Mouse (Mus musculus): ENCODE data around the gene 1700037H04Rik.
A peak's percentile ranks its signal among the peaks of the same experiment; 100 is the strongest.

Gene 1700037H04Rik

GRCm38 (mm10) chr2:131159938-131160581 lies at the start of gene 1700037H04Rik:
1700037H04Rik (minus strand) TSS chr2:131160081.
- peak; percentile 92 for DNase-seq (ENCODE audit: low spot score)

DNA sequence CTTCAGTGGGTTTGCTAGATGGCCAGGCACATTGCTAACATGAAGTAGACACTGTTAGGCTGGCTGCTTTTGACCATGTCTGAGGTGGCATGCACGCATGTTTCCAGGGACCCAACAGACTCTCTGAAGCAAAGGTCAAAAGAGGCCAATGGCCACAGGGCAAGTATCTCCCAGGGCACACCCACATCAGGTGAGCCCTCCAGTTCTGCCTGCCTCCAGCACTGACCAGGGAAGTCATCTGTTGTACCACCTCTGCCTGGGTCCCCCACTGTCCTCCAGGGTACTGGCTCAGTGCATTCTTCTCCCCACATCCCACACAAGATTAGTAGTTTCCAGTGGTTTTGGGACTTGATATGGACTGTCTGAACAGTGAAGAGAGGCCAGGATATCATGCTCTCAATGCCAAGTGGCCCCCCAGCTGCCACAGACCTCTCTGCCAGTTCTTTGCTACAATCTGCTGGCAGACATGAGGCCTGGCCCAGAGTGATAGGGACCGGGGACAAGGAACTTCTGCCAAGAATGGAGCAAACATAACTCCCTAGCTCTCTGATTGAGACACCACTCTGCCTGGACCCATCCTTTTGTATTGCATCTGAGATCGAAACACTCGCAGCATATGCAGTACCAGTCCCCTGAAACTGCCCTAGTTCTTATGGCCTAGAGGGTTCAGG lies 49.4 kb upstream of the 1700037H04Rik start:
- DNase-seq (ENCODE audit: low spot score): peak; percentile 53

DNA sequence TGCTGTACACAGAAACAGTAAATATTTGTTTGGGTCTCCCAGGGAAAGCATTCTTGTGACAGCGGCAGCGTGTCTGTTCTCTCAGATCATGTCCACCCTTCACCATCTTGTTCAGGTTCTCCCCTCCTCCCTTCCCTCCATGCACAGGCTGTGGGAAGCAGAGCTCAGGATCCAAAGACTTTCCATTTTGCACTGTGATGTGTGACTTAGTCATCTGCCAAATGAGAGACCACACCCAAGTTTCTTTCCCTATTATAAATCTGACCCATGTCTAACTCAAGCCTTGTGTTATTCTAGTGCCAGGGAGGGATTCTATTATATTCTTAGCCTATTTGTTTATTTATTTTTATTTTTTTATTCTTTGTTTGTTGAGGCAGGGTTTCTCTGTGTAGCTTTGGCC lies 48.5 kb upstream of the 1700037H04Rik start:
- no peak for DNase-seq (ENCODE audit: low spot score)

- no peak for DNase-seq (ENCODE audit: low spot score)
Measured at GRCm38 (mm10) chr2:131206778-131207177, 46.9 kb upstream of the 1700037H04Rik start, which contains the start of gene Ap5s1. Ap5s1 (plus strand) TSS chr2:131207078.

- DNase-seq (ENCODE audit: low spot score): peak; percentile 57
Measured at GRCm38 (mm10) chr2:131205521-131206182, 45.8 kb upstream of the 1700037H04Rik start.

DNA sequence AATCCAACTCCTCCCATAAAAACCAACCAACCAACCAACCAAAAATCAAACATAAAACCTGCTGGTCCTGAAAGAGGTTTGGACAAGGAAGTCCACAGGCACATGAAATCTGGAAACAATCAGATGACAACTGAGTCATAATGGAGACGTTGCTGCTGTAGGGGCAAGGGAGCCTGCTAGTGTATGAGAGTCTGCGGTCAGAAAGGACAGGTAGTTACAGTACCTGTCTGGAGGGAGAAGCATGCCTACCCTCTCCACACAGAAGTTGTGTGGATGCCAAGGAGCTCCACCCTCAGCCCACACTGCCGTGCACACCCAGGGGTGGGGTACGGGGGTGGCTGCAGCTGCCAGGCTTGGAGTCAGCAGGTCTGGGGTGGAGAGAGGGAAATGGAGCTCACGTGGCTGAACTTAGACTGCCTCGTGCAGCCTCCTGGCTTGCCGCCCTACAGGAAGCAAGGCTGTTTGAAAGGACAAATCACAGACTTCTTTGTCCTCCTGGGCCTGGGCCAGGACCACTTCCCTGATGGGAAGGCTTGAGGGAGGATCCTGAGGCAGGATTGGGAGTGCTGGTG lies 44.6 kb upstream of the 1700037H04Rik start:
- peak; percentile 35 for DNase-seq (ENCODE audit: low spot score)

GRCm38 (mm10) chr2:131203816-131204409 lies 44.0 kb upstream of the 1700037H04Rik start:
- no peak for DNase-seq (ENCODE audit: low spot score)

- DNase-seq (ENCODE audit: low spot score): no peak
Measured at GRCm38 (mm10) chr2:131201262-131201661, 41.4 kb upstream of the 1700037H04Rik start.

DNA sequence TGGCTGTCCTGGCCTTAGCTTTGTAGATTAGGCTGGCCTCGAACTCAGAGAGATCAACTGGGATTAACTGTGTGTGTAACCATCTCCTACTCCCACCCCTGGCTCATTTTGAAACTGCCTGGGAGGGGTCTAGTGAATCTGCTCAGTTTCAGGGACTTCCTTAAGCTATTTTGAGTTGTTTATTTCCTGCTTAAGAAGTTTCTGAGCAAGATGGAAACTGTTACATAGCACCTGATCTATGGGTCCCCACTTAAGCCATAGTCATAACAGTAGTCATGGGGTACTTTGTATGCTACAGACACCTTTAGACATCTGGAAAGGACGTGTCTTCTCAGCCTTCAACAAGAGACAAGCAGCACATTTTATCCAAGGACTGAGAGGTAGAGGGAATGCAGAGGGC lies 40.8 kb upstream of the 1700037H04Rik start:
- no peak for DNase-seq (ENCODE audit: low spot score)

GRCm38 (mm10) chr2:131196606-131197316 lies 36.9 kb upstream of the 1700037H04Rik start:
- no peak for DNase-seq (ENCODE audit: low spot score)

- DNase-seq (ENCODE audit: low spot score): no peak
Measured at GRCm38 (mm10) chr2:131191005-131191390, 31.1 kb upstream of the 1700037H04Rik start.

DNA sequence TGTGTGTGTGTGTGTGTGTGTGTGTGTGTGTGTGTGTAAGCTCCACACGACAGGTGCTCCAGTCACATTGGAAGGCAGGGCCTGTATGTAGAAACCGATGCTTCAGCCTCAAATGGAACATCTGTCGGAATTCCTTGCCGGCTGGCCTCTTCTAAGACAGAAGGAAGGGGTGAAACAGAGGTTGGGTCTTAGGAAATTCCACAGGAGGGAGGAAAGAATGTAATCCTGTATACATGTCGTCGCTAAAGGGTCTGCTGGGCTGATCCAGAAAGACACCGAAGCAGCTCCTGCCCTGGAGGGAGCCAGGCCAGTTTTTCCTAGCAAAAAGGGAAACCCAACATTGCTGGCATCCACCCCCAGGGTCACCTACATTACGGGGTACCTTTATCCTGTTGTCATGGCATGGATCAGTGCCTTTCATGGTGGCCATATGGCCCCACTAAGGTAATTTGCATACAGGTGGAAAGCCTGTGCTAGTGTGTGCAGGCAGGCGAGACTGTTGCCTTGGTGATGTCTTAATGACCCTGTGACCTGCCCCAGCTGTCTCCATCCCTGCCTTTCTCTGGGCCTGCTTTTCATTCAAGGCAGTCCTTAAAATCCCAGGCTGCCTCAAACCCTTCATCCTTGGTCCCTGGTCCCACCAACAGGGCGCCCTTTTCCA lies 30.6 kb upstream of the 1700037H04Rik start:
- peak; percentile 34 for DNase-seq (ENCODE audit: low spot score)

- DNase-seq (ENCODE audit: low spot score): no peak
Measured at GRCm38 (mm10) chr2:131189521-131190309, 29.8 kb upstream of the 1700037H04Rik start.

- DNase-seq (ENCODE audit: low spot score): no peak
Measured at GRCm38 (mm10) chr2:131188311-131188710, 28.4 kb upstream of the 1700037H04Rik start.

GRCm38 (mm10) chr2:131187602-131187922 lies 27.7 kb upstream of the 1700037H04Rik start:
- no peak for DNase-seq (ENCODE audit: low spot score)

GRCm38 (mm10) chr2:131186771-131187601 lies 27.1 kb upstream of the 1700037H04Rik start, which contains the start of the genes Cdc25b and Spef1:
Cdc25b (plus strand) TSS chr2:131186949.
Spef1 (minus strand) TSS chr2:131187282.
- peak; percentile 84 for DNase-seq (ENCODE audit: low spot score)

DNA sequence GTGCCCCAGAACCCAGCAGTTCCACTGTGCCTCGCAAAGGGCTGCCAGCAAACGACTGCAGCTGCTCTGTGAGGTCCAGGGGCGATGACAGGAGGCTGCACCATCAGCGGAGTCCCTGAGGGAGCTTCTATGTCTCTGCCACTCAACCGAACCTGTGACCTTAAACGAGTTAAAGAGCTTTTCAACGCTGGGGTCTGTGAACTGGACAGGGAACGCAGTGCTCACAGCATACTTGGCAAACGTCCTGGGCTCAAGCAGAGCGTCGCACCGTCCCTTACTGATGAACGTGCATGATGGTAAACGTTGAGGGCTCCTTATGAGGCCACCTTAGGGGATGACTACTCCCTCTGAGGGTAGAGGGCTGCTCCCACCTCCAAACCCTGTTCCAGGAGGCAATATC lies 26.5 kb upstream of the 1700037H04Rik start:
- DNase-seq (ENCODE audit: low spot score): no peak

- DNase-seq (ENCODE audit: low spot score): peak; percentile 73
Measured at GRCm38 (mm10) chr2:131179990-131180587, 20.2 kb upstream of the 1700037H04Rik start, which contains the start of gene Cenpb. Cenpb (minus strand) TSS chr2:131180067.
